Mouse (Mus musculus) erythroblast, embryonic 14.5 days (primary cell): ENCODE measurements around the gene Gm5269. TPM values are rescaled to one million over a fixed set of nuclear protein-coding genes. Genes with fewer than 3 reads are reported as not detected.

ENCODE experiments used
- H3K27me3 ChIP-seq: 2 replicates; pipeline ENCODE4 v1.6.1; 2012; ENCODE audit warnings: inconsistent platforms; ENCODE audit not compliant: control insufficient read depth
- H3K36me3 ChIP-seq: 2 replicates; pipeline ENCODE4 v1.6.1; 2012; ENCODE audit warnings: mild to moderate bottlenecking, inconsistent platforms; ENCODE audit not compliant: control insufficient read depth
- H3K4me1 ChIP-seq: 2 replicates; pipeline ENCODE4 v1.6.1; 2012; ENCODE audit warnings: inconsistent platforms; ENCODE audit not compliant: control insufficient read depth
- H3K4me3 ChIP-seq: replicated peaks from 2 replicates; pipeline ENCODE3; 2012; ENCODE audit warnings: moderate library complexity, mild to moderate bottlenecking, inconsistent platforms
- H3K9me3 ChIP-seq: 2 replicates; pipeline ENCODE4 v1.6.1; 2012; ENCODE audit warnings: low read length, inconsistent platforms, mixed read lengths; ENCODE audit not compliant: control insufficient read depth
- GATA1 ChIP-seq: IDR thresholded peaks from 2 replicates; pipeline ENCODE4 v1.6.1; 2012; ENCODE audit warnings: low read length, inconsistent platforms, mixed read lengths
- TAL1 ChIP-seq: IDR thresholded peaks from 3 replicates; pipeline ENCODE4 v1.6.1; 2012; ENCODE audit warnings: low read length, inconsistent platforms, mixed read lengths
- polyA plus RNA-seq: library from polyadenylated mRNA; stranded (reverse); fragments of >175 nt; gene quantifications from 2 replicates; pipeline ENCODE4 v1.2.3, GENCODE M21; 2012

The Gm5269 gene
- polyA plus RNA-seq, 1 experiment, result not detected

GRCm38 (mm10) chr1:45883378-45883777, 6.7 kb downstream of the Gm5269 start:
- Histone ChIP-seq H3K9me3 (no peaks in the 10 kb centered on the region), H3K4me1 (0 out of 2 replicates have a peak, but pooled peaks cover 1% of the 10 kb centered on the region), H3K27me3 (no peaks in the 10 kb centered on the region), H3K36me3 (no peaks in the 10 kb centered on the region), H3K4me3 (no peak overlapping the region)
- no peak for TF ChIP-seq TAL1
- TF ChIP-seq GATA1, result no peak

GRCm38 (mm10) chr1:45882076-45882475, 8.0 kb downstream of the Gm5269 start:
- H3K27me3 ChIP-seq, result no peaks in the 10 kb centered on the region
- TF ChIP-seq TAL1, result no peak
- TF ChIP-seq GATA1, result no peak
- H3K9me3 ChIP-seq, result no peaks in the 10 kb centered on the region
- no peaks in the 10 kb centered on the region for H3K36me3 ChIP-seq
- no peak overlapping the region for H3K4me3 ChIP-seq
- peaks cover 8% of the 10 kb centered on the region for H3K4me1 ChIP-seq

GRCm38 (mm10) chr1:45881228-45881832, 8.7 kb downstream of the Gm5269 start:
- TF ChIP-seq TAL1, result no peak
- TF ChIP-seq GATA1, result no peak

GRCm38 (mm10) chr1:45877463-45877862, 12.6 kb downstream of the Gm5269 start:
- Histone ChIP-seq H3K9me3 (no peaks in the 10 kb centered on the region), H3K4me1 (peaks cover 49% of the 10 kb centered on the region), H3K36me3 (no peaks in the 10 kb centered on the region; the same call in 1 of the 2 replicates), H3K4me3 (no peak overlapping the region), H3K27me3 (no peaks in the 10 kb centered on the region)
- no peak for TF ChIP-seq TAL1
- TF ChIP-seq GATA1, result no peak

More at GRCm38 (mm10) chr1:45881228-45881832, 8.7 kb downstream of the Gm5269 start:
- Histone ChIP-seq H3K4me1 (peaks cover 14% of the 10 kb centered on the region), H3K27me3 (no peaks in the 10 kb centered on the region), H3K9me3 (no peaks in the 10 kb centered on the region), H3K36me3 (no peaks in the 10 kb centered on the region), H3K4me3 (no peak overlapping the region)

GRCm38 (mm10) chr1:45876450-45877198, 13.4 kb downstream of the Gm5269 start:
- Histone ChIP-seq H3K36me3 (no peaks in the 10 kb centered on the region; the same call in 1 of the 2 replicates), H3K27me3 (no peaks in the 10 kb centered on the region), H3K4me1 (peaks cover 56% of the 10 kb centered on the region), H3K9me3 (no peaks in the 10 kb centered on the region), H3K4me3 (no peak overlapping the region)
- no peak for TF ChIP-seq GATA1
- no peak for TF ChIP-seq TAL1

- Histone ChIP-seq H3K9me3 (no peaks in the 10 kb centered on the region), H3K4me1 (peaks cover 62% of the 10 kb centered on the region), H3K27me3 (no peaks in the 10 kb centered on the region), H3K4me3 (no peak overlapping the region), H3K36me3 (no peaks in the 10 kb centered on the region; the same call in 1 of the 2 replicates)
- TF ChIP-seq TAL1 (no peak), GATA1 (peak; percentile 46)
These were observed 14.4 kb downstream of the Gm5269 start for GRCm38 (mm10) chr1:45875640-45876039.

GRCm38 (mm10) chr1:45873250-45873649, 16.8 kb downstream of the Gm5269 start:
- Histone ChIP-seq H3K27me3 (no peaks in the 10 kb centered on the region), H3K4me3 (peak overlapping the region; percentile 53), H3K36me3 (no peaks in the 10 kb centered on the region; the same call in 1 of the 2 replicates), H3K9me3 (no peaks in the 10 kb centered on the region), H3K4me1 (peaks cover 61% of the 10 kb centered on the region)
- TF ChIP-seq TAL1 (no peak), GATA1 (no peak; the same call in 1 of the 2 replicates)

GRCm38 (mm10) chr1:45868479-45869137, 21.5 kb downstream of the Gm5269 start:
- no peak for TF ChIP-seq TAL1
- no peak for TF ChIP-seq GATA1
- Histone ChIP-seq H3K27me3 (no peaks in the 10 kb centered on the region), H3K4me3 (no peak overlapping the region), H3K9me3 (peaks cover 1% of the 10 kb centered on the region; the same call in 1 of the 2 replicates), H3K36me3 (no peaks in the 10 kb centered on the region; the same call in 1 of the 2 replicates), H3K4me1 (peaks cover 22% of the 10 kb centered on the region)

GRCm38 (mm10) chr1:45868050-45868449, 22.0 kb downstream of the Gm5269 start:
- Histone ChIP-seq H3K9me3 (peaks cover 4% of the 10 kb centered on the region), H3K27me3 (no peaks in the 10 kb centered on the region), H3K4me1 (peaks cover 17% of the 10 kb centered on the region), H3K4me3 (no peak overlapping the region), H3K36me3 (no peaks in the 10 kb centered on the region)
- TF ChIP-seq GATA1, result no peak
